Mouse (Mus musculus): ENCODE data around the gene 4933424G06Rik.

GRCm38 (mm10) chr1:36724057-36724431 lies 14.1 kb downstream of the 4933424G06Rik start:
- TF ChIP-seq CTCF (IDR thresholded peaks at IDR 0.05), result no peak
- no peak for TF ChIP-seq EP300 (IDR thresholded peaks at IDR 0.05)

Measured in lung, postnatal 0 days (tissue).